Mouse (Mus musculus) adrenal gland, postnatal 14 days (tissue): ENCODE results near the gene Mapk12. TPM values are rescaled to one million over a fixed set of nuclear protein-coding genes. Genes with fewer than 3 reads are reported as not detected.

Experiments used
- DNase-seq: peaks from one replicate; pipeline ENCODE4 v3.0.0; 2021; ENCODE audit warnings: mixed read lengths
- total RNA-seq: library from RNA; stranded (reverse); gene quantifications from 2 replicates; pipeline ENCODE4 v1.2.3, GENCODE M21; 2021

Gene Mapk12
- total RNA-seq, 1 experiment from 2014 or later = 8.6 TPM

- DNase-seq = no peak
These were observed 2.5 kb downstream of the Mapk12 start for GRCm38 (mm10) chr15:89138046-89138405.

- DNase-seq = no peak
These were observed 3.0 kb downstream of the Mapk12 start for GRCm38 (mm10) chr15:89137378-89138045.

GRCm38 (mm10) chr15:89136461-89137155 is 3.9 kb downstream of the Mapk12 start:
- no peak for DNase-seq

GRCm38 (mm10) chr15:89131316-89131715 is 9.2 kb downstream of the Mapk12 start:
- DNase-seq = no peak

- no peak for DNase-seq
These were observed 10.3 kb downstream of the Mapk12 start for GRCm38 (mm10) chr15:89130245-89130644.

- DNase-seq = peak; percentile 90
These were observed 11.8 kb downstream of the Mapk12 start, which contains the start of gene Hdac10 for GRCm38 (mm10) chr15:89128382-89129350. Hdac10 (minus strand) TSS chr15:89128700.

- DNase-seq = no peak
These were observed 13.1 kb downstream of the Mapk12 start for GRCm38 (mm10) chr15:89127364-89127940.

GRCm38 (mm10) chr15:89126622-89127021 is 13.9 kb downstream of the Mapk12 start:
- no peak for DNase-seq

- no peak for DNase-seq
These were observed 15.2 kb downstream of the Mapk12 start for GRCm38 (mm10) chr15:89125351-89125750.

GRCm38 (mm10) chr15:89124312-89124711 is 16.2 kb downstream of the Mapk12 start:
- DNase-seq = no peak

GRCm38 (mm10) chr15:89123595-89123994 is 16.9 kb downstream of the Mapk12 start:
- peak; percentile 74 for DNase-seq

GRCm38 (mm10) chr15:89122649-89123366 is 17.7 kb downstream of the Mapk12 start, which contains the start of gene Tubgcp6:
Tubgcp6 (minus strand) TSS chr15:89123112.
- DNase-seq = peak; percentile 97

GRCm38 (mm10) chr15:89118007-89118406 is 22.5 kb downstream of the Mapk12 start:
- DNase-seq = no peak

- DNase-seq = peak; percentile 82
These were observed 30.4 kb downstream of the Mapk12 start for GRCm38 (mm10) chr15:89110147-89110546.

GRCm38 (mm10) chr15:89106976-89107375 is 33.5 kb downstream of the Mapk12 start:
- no peak for DNase-seq

GRCm38 (mm10) chr15:89106073-89106472 is 34.4 kb downstream of the Mapk12 start:
- no peak for DNase-seq

- no peak for DNase-seq
These were observed 36.1 kb downstream of the Mapk12 start for GRCm38 (mm10) chr15:89104425-89104824.

- no peak for DNase-seq
These were observed 36.6 kb downstream of the Mapk12 start for GRCm38 (mm10) chr15:89103921-89104320.

GRCm38 (mm10) chr15:89102646-89103045 is 37.9 kb downstream of the Mapk12 start:
- no peak for DNase-seq

GRCm38 (mm10) chr15:89100823-89101222 is 39.7 kb downstream of the Mapk12 start:
- DNase-seq = no peak

- no peak for DNase-seq
These were observed 41.9 kb downstream of the Mapk12 start for GRCm38 (mm10) chr15:89098616-89099015.
